Mouse (Mus musculus): ENCODE results near the gene Mospd3. TPM values are rescaled to one million over a fixed set of nuclear protein-coding genes. Genes with fewer than 3 reads are reported as not detected.

Mospd3 gene
- 58.5 and 59.7 TPM in 2 replicates for polyA plus RNA-seq (2014; fragmentation: Nextera tagmentation; extraction: Ambion mirVana)

GRCm38 (mm10) chr5:137600619-137601364 is at the start of gene Mospd3:
Gene Mospd3, minus strand, starts transcription at chr5:137601058.
- H3K27ac ChIP-seq (ENCODE audit: low read depth, low read length): peak within 1 kb of the TSS; percentile 84
- peaks cover 8% of the 10 kb centered on the region for H3K36me3 ChIP-seq (ENCODE audit: control insufficient read depth, insufficient read depth, low read length)
- peak within 1 kb of the TSS; percentile 96 for H3K4me2 ChIP-seq
- H3K4me1 ChIP-seq (replicated peaks; ENCODE audit: control insufficient read depth, insufficient read depth, low read length): peaks cover 26% of the 10 kb centered on the region
- ATAC-seq (replicated peaks; ENCODE audit: low FRiP score) (peak; percentile 91), DNase-seq (ENCODE audit: low spot score) (peak; percentile 97)
- no peaks in the 10 kb centered on the region for H3K9me3 ChIP-seq (ENCODE audit: control insufficient read depth, low read length)
- peak within 1 kb of the TSS; percentile 83 for H3K4me3 ChIP-seq (ENCODE audit: low read depth, low read length)
- no peaks in the 10 kb centered on the region for H3K27me3 ChIP-seq (replicated peaks; ENCODE audit: control insufficient read depth, insufficient read depth, low read length)
- H3K9ac ChIP-seq (ENCODE audit: low read depth, low read length): peak within 1 kb of the TSS; percentile 80
- WGBS: under 1% methylated on average over 41 of the region's 41 CpGs

GRCm38 (mm10) chr5:137649669-137650571 is 49.1 kb upstream of the Mospd3 start:
- WGBS: 20% methylated on average over 18 of the region's 18 CpGs
- Histone ChIP-seq H3K27ac (ENCODE audit: low read depth, low read length) (0 out of 2 replicates have a peak overlapping the region, but pooled peaks have one; percentile 25), H3K27me3 (replicated peaks; ENCODE audit: control insufficient read depth, insufficient read depth, low read length) (peaks cover 4% of the 10 kb centered on the region; the same call in 1 of the 2 replicates), H3K4me3 (ENCODE audit: low read depth, low read length) (no peak overlapping the region), H3K4me1 (replicated peaks; ENCODE audit: control insufficient read depth, insufficient read depth, low read length) (peaks cover 42% of the 10 kb centered on the region), H3K9me3 (ENCODE audit: control insufficient read depth, low read length) (no peaks in the 10 kb centered on the region), H3K4me2 (peak overlapping the region; percentile 26), H3K9ac (ENCODE audit: low read depth, low read length) (no peak overlapping the region), H3K36me3 (ENCODE audit: control insufficient read depth, insufficient read depth, low read length) (peaks cover 10% of the 10 kb centered on the region)
- peak; percentile 50; the same call in 1 of the 2 replicates for ATAC-seq (replicated peaks; ENCODE audit: low FRiP score)
- no peak for DNase-seq (ENCODE audit: low spot score)

GRCm38 (mm10) chr5:137649251-137649650 is 48.4 kb upstream of the Mospd3 start:
- Histone ChIP-seq H3K27me3 (replicated peaks; ENCODE audit: control insufficient read depth, insufficient read depth, low read length) (peaks cover 9% of the 10 kb centered on the region), H3K9ac (ENCODE audit: low read depth, low read length) (no peak overlapping the region), H3K4me2 (no peak overlapping the region), H3K4me3 (ENCODE audit: low read depth, low read length) (no peak overlapping the region), H3K27ac (ENCODE audit: low read depth, low read length) (no peak overlapping the region), H3K36me3 (ENCODE audit: control insufficient read depth, insufficient read depth, low read length) (peaks cover 10% of the 10 kb centered on the region), H3K4me1 (replicated peaks; ENCODE audit: control insufficient read depth, insufficient read depth, low read length) (peaks cover 44% of the 10 kb centered on the region), H3K9me3 (ENCODE audit: control insufficient read depth, low read length) (no peaks in the 10 kb centered on the region)
- DNase-seq (ENCODE audit: low spot score) (no peak), ATAC-seq (replicated peaks; ENCODE audit: low FRiP score) (no peak)
- 45% methylated on average over 4 of the region's 4 CpGs for WGBS

- Histone ChIP-seq H3K4me1 (replicated peaks; ENCODE audit: control insufficient read depth, insufficient read depth, low read length) (peaks cover 44% of the 10 kb centered on the region), H3K4me2 (peak overlapping the region; percentile 6; the same call in 1 of the 2 replicates)
Observed at GRCm38 (mm10) chr5:137647827-137648601, 47.2 kb upstream of the Mospd3 start.

GRCm38 (mm10) chr5:137645652-137646091 is 44.8 kb upstream of the Mospd3 start, which contains the start of gene Irs3:
Gene Irs3, minus strand, starts transcription at chr5:137645714.
- Histone ChIP-seq H3K27ac (ENCODE audit: low read depth, low read length) (no peak within 1 kb of the TSS), H3K36me3 (ENCODE audit: control insufficient read depth, insufficient read depth, low read length) (peaks cover 7% of the 10 kb centered on the region), H3K4me2 (peak within 1 kb of the TSS; percentile 62), H3K9me3 (ENCODE audit: control insufficient read depth, low read length) (no peaks in the 10 kb centered on the region), H3K9ac (ENCODE audit: low read depth, low read length) (no peak within 1 kb of the TSS), H3K4me3 (ENCODE audit: low read depth, low read length) (peak within 1 kb of the TSS; percentile 35), H3K4me1 (replicated peaks; ENCODE audit: control insufficient read depth, insufficient read depth, low read length) (peaks cover 36% of the 10 kb centered on the region), H3K27me3 (replicated peaks; ENCODE audit: control insufficient read depth, insufficient read depth, low read length) (peaks cover 17% of the 10 kb centered on the region)
- WGBS: 16% methylated on average over 11 of the region's 11 CpGs
- DNase-seq (ENCODE audit: low spot score) (no peak), ATAC-seq (replicated peaks; ENCODE audit: low FRiP score) (no peak; the same call in 1 of the 2 replicates)

More at GRCm38 (mm10) chr5:137647827-137648601, 47.2 kb upstream of the Mospd3 start:
- Histone ChIP-seq H3K9me3 (ENCODE audit: control insufficient read depth, low read length) (no peaks in the 10 kb centered on the region), H3K27me3 (replicated peaks; ENCODE audit: control insufficient read depth, insufficient read depth, low read length) (peaks cover 17% of the 10 kb centered on the region), H3K4me3 (ENCODE audit: low read depth, low read length) (no peak overlapping the region), H3K36me3 (ENCODE audit: control insufficient read depth, insufficient read depth, low read length) (peaks cover 10% of the 10 kb centered on the region), H3K27ac (ENCODE audit: low read depth, low read length) (no peak overlapping the region), H3K9ac (ENCODE audit: low read depth, low read length) (no peak overlapping the region)
- peak; percentile 50; the same call in 1 of the 2 replicates for ATAC-seq (replicated peaks; ENCODE audit: low FRiP score)
- 53% methylated on average over 9 of the region's 9 CpGs for WGBS
- DNase-seq (ENCODE audit: low spot score): no peak

GRCm38 (mm10) chr5:137645091-137645651 is 44.3 kb upstream of the Mospd3 start:
- H3K4me1 ChIP-seq (replicated peaks; ENCODE audit: control insufficient read depth, insufficient read depth, low read length): peaks cover 34% of the 10 kb centered on the region
- no peak for DNase-seq (ENCODE audit: low spot score)
- peak; percentile 51 for ATAC-seq (replicated peaks; ENCODE audit: low FRiP score)
- WGBS: 3% methylated on average over 43 of the region's 44 CpGs
- no peak overlapping the region for H3K9ac ChIP-seq (ENCODE audit: low read depth, low read length)
- peaks cover 9% of the 10 kb centered on the region for H3K36me3 ChIP-seq (ENCODE audit: control insufficient read depth, insufficient read depth, low read length)
- H3K9me3 ChIP-seq (ENCODE audit: control insufficient read depth, low read length): no peaks in the 10 kb centered on the region
- peak overlapping the region; percentile 62 for H3K4me2 ChIP-seq
- H3K27me3 ChIP-seq (replicated peaks; ENCODE audit: control insufficient read depth, insufficient read depth, low read length): peaks cover 17% of the 10 kb centered on the region
- H3K4me3 ChIP-seq (ENCODE audit: low read depth, low read length): peak overlapping the region; percentile 35
- no peak overlapping the region for H3K27ac ChIP-seq (ENCODE audit: low read depth, low read length)

- H3K27ac ChIP-seq (ENCODE audit: low read depth, low read length): no peak overlapping the region
- no peaks in the 10 kb centered on the region for H3K9me3 ChIP-seq (ENCODE audit: control insufficient read depth, low read length)
- H3K9ac ChIP-seq (ENCODE audit: low read depth, low read length): no peak overlapping the region
- no peak for DNase-seq (ENCODE audit: low spot score)
- H3K4me1 ChIP-seq (replicated peaks; ENCODE audit: control insufficient read depth, insufficient read depth, low read length): peaks cover 29% of the 10 kb centered on the region
- WGBS: 48% methylated on average over 19 of the region's 19 CpGs
- no peak for ATAC-seq (replicated peaks; ENCODE audit: low FRiP score)
- H3K27me3 ChIP-seq (replicated peaks; ENCODE audit: control insufficient read depth, insufficient read depth, low read length): peaks cover 17% of the 10 kb centered on the region
- H3K36me3 ChIP-seq (ENCODE audit: control insufficient read depth, insufficient read depth, low read length): peaks cover 16% of the 10 kb centered on the region
- H3K4me2 ChIP-seq: peak overlapping the region; percentile 62
- no peak overlapping the region for H3K4me3 ChIP-seq (ENCODE audit: low read depth, low read length)
Observed at GRCm38 (mm10) chr5:137644484-137644883, 43.6 kb upstream of the Mospd3 start.
